21 mouse cellular contexts compared by ENCODE assay signal in the genomic region with DNA sequence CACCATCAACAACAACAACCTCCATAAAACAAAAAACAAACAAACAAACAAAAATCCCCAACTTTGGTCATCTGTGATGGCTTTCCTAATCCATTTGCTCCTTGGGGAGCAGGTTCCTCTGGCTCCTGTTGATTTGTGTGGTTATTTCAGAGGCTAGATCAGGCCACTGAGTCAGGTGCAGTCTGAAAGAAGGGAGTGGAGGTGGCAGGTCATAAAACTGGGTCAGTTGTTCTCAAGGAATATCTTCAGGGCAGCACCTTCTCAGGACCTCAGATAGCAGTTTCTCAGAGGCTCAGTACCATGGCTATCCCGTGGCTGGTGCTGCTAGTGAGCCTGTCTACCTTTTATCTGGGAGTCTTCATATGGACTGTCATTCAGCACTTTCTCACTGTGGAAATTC. TPM values are rescaled to one million over a fixed set of nuclear protein-coding genes. Genes with fewer than 3 reads are reported as not detected.
DNase-seq lines count a peak whose midpoint lies in the region.
"Had no signal": no experiment of that assay in that cellular context is flagged by ENCODE, and none has a peak within 500 bp of the region (broad histone marks: within the 10 kb centered on the region; RNA-seq: fewer than 3 reads in every experiment).

A gene (plus strand): TSS at position 301 of the 400 bp plus-strand sequence.

- DNase-seq in R1 (ENCODE audit: low read depth, low spot score) (peak; percentile 8), ZHBTc4 (ENCODE audit: low read depth, low spot score) (peak; percentile 16)
- DNase-seq in layer of hippocampus, adult 8-10 months (ENCODE audit: low spot score in 2 of 2) = no peak
- DNase-seq in kidney, adult 11 months = no peak
- DNase-seq: adrenal gland, adult 2 months; adrenal gland, adult 8-10 months; adrenal gland, postnatal 10 days; adrenal gland, postnatal 14 days; adrenal gland, postnatal 25 days; adrenal gland, postnatal 36 days; B cell, adult 2 months; cerebellum, adult 11 months; cerebellum, adult 11-12 months; cerebellum, adult 18-20 months; cerebellum, adult 2 months; cerebellum, adult 8-10 months had no signal

RNA-seq across cellular contexts. Expression of the gene that starts here (rescaled TPM):
- total RNA-seq in layer of hippocampus, adult 8-10 months (2022) = not detected
- total RNA-seq: adrenal gland, adult 18-20 months; adrenal gland, adult 2 months; adrenal gland, adult 8-10 months; adrenal gland, postnatal 10 days; adrenal gland, postnatal 14 days; adrenal gland, postnatal 25 days; adrenal gland, postnatal 36 days; adrenal gland, postnatal 4 days; CH12.LX; ES-E14; MEL had no signal

Comparison
In these comparisons a context has a peak if more than half of its experiments do, and no peak if none do; other contexts are left out.
1. DNase-seq: peak in R1 (single experiment) and ZHBTc4 (single experiment); none in layer of hippocampus, adult 8-10 months (0 of 2) and kidney, adult 11 months (single experiment).